Mouse (Mus musculus) embryonic facial prominence, embryonic 15.5 days (tissue): ENCODE measurements around the gene Dchs1. TPM values are rescaled to one million over a fixed set of nuclear protein-coding genes. Genes with fewer than 3 reads are reported as not detected.
A peak's percentile ranks its signal among the peaks of the same experiment; 100 is the strongest.

Experiments used
- ATAC-seq: fragments of 200-750 bp; cut with Nextera tagmentation; 2 replicates; pipeline ENCODE4 v1.8.0; 2017; ENCODE audit warnings: low read depth, moderate TSS enrichment; ENCODE audit not compliant: insufficient number of reproducible peaks, low FRiP score, low TSS enrichment
- H3K27ac ChIP-seq: fragments of 300-500 bp; sonication (generic); replicated peaks from 2 replicates; pipeline ENCODE4 v1.5.1; 2015; ENCODE audit warnings: mild to moderate bottlenecking, inconsistent platforms
- H3K27me3 ChIP-seq: fragments of 300-500 bp; sonication (generic); 2 replicates; pipeline ENCODE4 v1.6.1; 2015; ENCODE audit warnings: inconsistent platforms
- H3K36me3 ChIP-seq: fragments of 300-500 bp; sonication (generic); 2 replicates; pipeline ENCODE4 v1.6.1; 2015; ENCODE audit warnings: mild to moderate bottlenecking, inconsistent platforms
- H3K4me1 ChIP-seq: fragments of 300-500 bp; sonication (generic); 2 replicates; pipeline ENCODE4 v1.6.1; 2015; ENCODE audit warnings: inconsistent platforms
- H3K4me2 ChIP-seq: fragments of 300-500 bp; sonication (generic); replicated peaks from 2 replicates; pipeline ENCODE4 v1.6.1; 2015; ENCODE audit warnings: mild to moderate bottlenecking, inconsistent platforms
- H3K4me3 ChIP-seq: fragments of 300-500 bp; sonication (generic); replicated peaks from 2 replicates; pipeline ENCODE4 v1.5.1; 2015; ENCODE audit warnings: mild to moderate bottlenecking, inconsistent platforms
- H3K9ac ChIP-seq: fragments of 300-500 bp; sonication (generic); 2 replicates; pipeline ENCODE4 v1.6.1; 2015; ENCODE audit warnings: inconsistent platforms
- H3K9me3 ChIP-seq: fragments of 300-500 bp; sonication (generic); replicated peaks from 2 replicates; pipeline ENCODE4 v1.6.1; 2016; ENCODE audit warnings: inconsistent platforms
- WGBS: fragments of 180-500 bp; shearing (Covaris S2); methylation state at CpG from one replicate; pipeline ENCODE4 v1.1.7; 2015; 5-methylcytosine and 5-hydroxymethylcytosine counted together
- polyA plus RNA-seq: library from polyadenylated mRNA; unstranded; fragments of >200 nt; fragmentation: Nextera tagmentation; extraction: Ambion mirVana; gene quantifications from 2 replicates; pipeline ENCODE4 v1.2.1, GENCODE M21; 2015

Dchs1 gene
- 15.5 and 17.7 TPM in 2 replicates for polyA plus RNA-seq

GRCm38 (mm10) chr7:105787285-105788140 is at the start of gene Dchs1:
Dchs1 (minus strand) TSS chr7:105787654.
- WGBS: under 1% methylated on average over 69 of the region's 97 CpGs

GRCm38 (mm10) chr7:105824281-105824680 is 36.8 kb upstream of the Dchs1 start:
- Histone ChIP-seq H3K9ac (no peak overlapping the region), H3K9me3 (no peaks in the 10 kb centered on the region), H3K27ac (no peak overlapping the region), H3K4me2 (no peak overlapping the region), H3K4me3 (no peak overlapping the region), H3K4me1 (no peaks in the 10 kb centered on the region), H3K27me3 (no peaks in the 10 kb centered on the region), H3K36me3 (no peaks in the 10 kb centered on the region)
- 69% methylated on average over 7 of the region's 7 CpGs for WGBS
- no peak for ATAC-seq

More at GRCm38 (mm10) chr7:105787285-105788140, at the start of gene Dchs1:
- H3K4me3 ChIP-seq: peak within 1 kb of the TSS; percentile 68
- H3K27me3 ChIP-seq: no peaks in the 10 kb centered on the region
- H3K4me2 ChIP-seq: peak within 1 kb of the TSS; percentile 55
- peak within 1 kb of the TSS; percentile 89 for H3K27ac ChIP-seq
- peak; percentile 80 for ATAC-seq
- H3K4me1 ChIP-seq: peaks cover 36% of the 10 kb centered on the region
- no peaks in the 10 kb centered on the region for H3K36me3 ChIP-seq
- peak within 1 kb of the TSS; percentile 82 for H3K9ac ChIP-seq
- no peaks in the 10 kb centered on the region for H3K9me3 ChIP-seq

- no peaks in the 10 kb centered on the region for H3K4me1 ChIP-seq
- WGBS: 0% methylated on average over 1 of the region's 1 CpGs
- H3K27me3 ChIP-seq: no peaks in the 10 kb centered on the region
- no peaks in the 10 kb centered on the region; the same call in 1 of the 2 replicates for H3K9me3 ChIP-seq
- no peaks in the 10 kb centered on the region for H3K36me3 ChIP-seq
- ATAC-seq: no peak
- H3K27ac ChIP-seq: no peak overlapping the region
- H3K9ac ChIP-seq: no peak overlapping the region
- no peak overlapping the region for H3K4me3 ChIP-seq
- no peak overlapping the region for H3K4me2 ChIP-seq
Measured at GRCm38 (mm10) chr7:105818483-105818882, 31.0 kb upstream of the Dchs1 start.

GRCm38 (mm10) chr7:105816736-105817135 is 29.3 kb upstream of the Dchs1 start:
- ATAC-seq: no peak
- no peak overlapping the region for H3K4me3 ChIP-seq
- H3K9ac ChIP-seq: no peak overlapping the region
- H3K27me3 ChIP-seq: no peaks in the 10 kb centered on the region
- no peaks in the 10 kb centered on the region for H3K4me1 ChIP-seq
- H3K27ac ChIP-seq: no peak overlapping the region
- H3K4me2 ChIP-seq: no peak overlapping the region
- no peaks in the 10 kb centered on the region; the same call in 1 of the 2 replicates for H3K9me3 ChIP-seq
- H3K36me3 ChIP-seq: no peaks in the 10 kb centered on the region

- Histone ChIP-seq H3K27ac (no peak overlapping the region), H3K9me3 (no peaks in the 10 kb centered on the region; the same call in 1 of the 2 replicates), H3K9ac (no peak overlapping the region), H3K4me2 (no peak overlapping the region), H3K36me3 (peaks cover 10% of the 10 kb centered on the region), H3K4me3 (no peak overlapping the region), H3K4me1 (peaks cover 8% of the 10 kb centered on the region), H3K27me3 (no peaks in the 10 kb centered on the region)
- WGBS: 83% methylated on average over 3 of the region's 3 CpGs
- ATAC-seq: no peak
Measured at GRCm38 (mm10) chr7:105813326-105813725, 25.9 kb upstream of the Dchs1 start.

GRCm38 (mm10) chr7:105812566-105812965 is 25.1 kb upstream of the Dchs1 start:
- 81% methylated on average over 3 of the region's 3 CpGs for WGBS
- H3K9ac ChIP-seq: no peak overlapping the region
- no peak overlapping the region for H3K27ac ChIP-seq
- H3K4me2 ChIP-seq: no peak overlapping the region
- no peak for ATAC-seq
- peaks cover 14% of the 10 kb centered on the region for H3K36me3 ChIP-seq
- H3K4me1 ChIP-seq: peaks cover 8% of the 10 kb centered on the region
- no peak overlapping the region for H3K4me3 ChIP-seq
- no peaks in the 10 kb centered on the region for H3K27me3 ChIP-seq
- H3K9me3 ChIP-seq: no peaks in the 10 kb centered on the region; the same call in 1 of the 2 replicates

GRCm38 (mm10) chr7:105811516-105811915 is 24.1 kb upstream of the Dchs1 start:
- Histone ChIP-seq H3K9me3 (no peaks in the 10 kb centered on the region; the same call in 1 of the 2 replicates), H3K4me1 (peaks cover 8% of the 10 kb centered on the region), H3K4me3 (peak overlapping the region; percentile 67), H3K27me3 (no peaks in the 10 kb centered on the region), H3K9ac (no peak overlapping the region), H3K36me3 (peaks cover 14% of the 10 kb centered on the region), H3K4me2 (peak overlapping the region; percentile 32), H3K27ac (no peak overlapping the region)
- no peak for ATAC-seq

- Histone ChIP-seq H3K9me3 (no peaks in the 10 kb centered on the region; the same call in 1 of the 2 replicates), H3K27ac (peak within 1 kb of the TSS; percentile 86), H3K36me3 (peaks cover 14% of the 10 kb centered on the region), H3K9ac (peak within 1 kb of the TSS; percentile 86), H3K4me3 (peak within 1 kb of the TSS; percentile 67), H3K27me3 (no peaks in the 10 kb centered on the region), H3K4me2 (peak within 1 kb of the TSS; percentile 64), H3K4me1 (peaks cover 8% of the 10 kb centered on the region)
- peak; percentile 98 for ATAC-seq
- under 1% methylated on average over 50 of the region's 52 CpGs for WGBS
Measured at GRCm38 (mm10) chr7:105810877-105811489, 23.5 kb upstream of the Dchs1 start, which contains the start of gene Mrpl17. Mrpl17 (minus strand) TSS chr7:105811099.

- peak overlapping the region; percentile 86 for H3K9ac ChIP-seq
- peaks cover 8% of the 10 kb centered on the region for H3K4me1 ChIP-seq
- H3K4me3 ChIP-seq: peak overlapping the region; percentile 67
- H3K4me2 ChIP-seq: peak overlapping the region; percentile 64
- 3% methylated on average over 37 of the region's 37 CpGs for WGBS
- H3K27me3 ChIP-seq: no peaks in the 10 kb centered on the region
- peaks cover 14% of the 10 kb centered on the region for H3K36me3 ChIP-seq
- no peaks in the 10 kb centered on the region; the same call in 1 of the 2 replicates for H3K9me3 ChIP-seq
- ATAC-seq: peak; percentile 48; the same call in 1 of the 2 replicates
- H3K27ac ChIP-seq: peak overlapping the region; percentile 86
Measured at GRCm38 (mm10) chr7:105810280-105810876, 22.9 kb upstream of the Dchs1 start.

- H3K4me1 ChIP-seq: peaks cover 8% of the 10 kb centered on the region
- peaks cover 14% of the 10 kb centered on the region for H3K36me3 ChIP-seq
- ATAC-seq: no peak
- H3K4me2 ChIP-seq: peak overlapping the region; percentile 64
- WGBS: 76% methylated on average over 7 of the region's 7 CpGs
- peak overlapping the region; percentile 86 for H3K9ac ChIP-seq
- H3K27me3 ChIP-seq: no peaks in the 10 kb centered on the region
- H3K27ac ChIP-seq: peak overlapping the region; percentile 86; the same call in 1 of the 2 replicates
- H3K9me3 ChIP-seq: no peaks in the 10 kb centered on the region; the same call in 1 of the 2 replicates
- peak overlapping the region; percentile 67 for H3K4me3 ChIP-seq
Measured at GRCm38 (mm10) chr7:105809836-105810235, 22.4 kb upstream of the Dchs1 start.

- H3K27me3 ChIP-seq: no peaks in the 10 kb centered on the region
- no peaks in the 10 kb centered on the region for H3K9me3 ChIP-seq
- no peak overlapping the region for H3K4me2 ChIP-seq
- peaks cover 14% of the 10 kb centered on the region for H3K36me3 ChIP-seq
- 92% methylated on average over 1 of the region's 1 CpGs for WGBS
- ATAC-seq: no peak
- peaks cover 8% of the 10 kb centered on the region for H3K4me1 ChIP-seq
- no peak overlapping the region for H3K4me3 ChIP-seq
- H3K27ac ChIP-seq: no peak overlapping the region
- H3K9ac ChIP-seq: no peak overlapping the region
Measured at GRCm38 (mm10) chr7:105808385-105808784, 20.9 kb upstream of the Dchs1 start.
